Mouse (Mus musculus) layer of hippocampus, adult 18-20 months (tissue): ENCODE results near the gene Zcchc7. TPM values are rescaled to one million over a fixed set of nuclear protein-coding genes. Genes with fewer than 3 reads are reported as not detected.

Experiments
- DNase-seq, 2 experiments: peaks; one replicate each; pipeline ENCODE4 v3.0.0; 2022; ENCODE audit warnings: low spot score in 2 of 2
- long read RNA-seq: library from polyadenylated mRNA; stranded (forward); transcript quantifications from one replicate; pipeline ENCODE4 v2.0.0, GENCODE M21; 2021
- total RNA-seq, 2 experiments: library from RNA; stranded (reverse); gene quantifications; 2 replicates each; pipeline ENCODE4 v1.2.3; 2021

The Zcchc7 gene
- 10 to 100 TPM; 52.2 to 64.9 TPM for total RNA-seq
- long read RNA-seq, full-length matches to known transcripts = 5 of 10 reads
- long read RNA-seq, partial matches to known transcripts = 1 of 10 reads
- long read RNA-seq, other reads (novel, unspliced or antisense) = 4 of 10 reads

DNA sequence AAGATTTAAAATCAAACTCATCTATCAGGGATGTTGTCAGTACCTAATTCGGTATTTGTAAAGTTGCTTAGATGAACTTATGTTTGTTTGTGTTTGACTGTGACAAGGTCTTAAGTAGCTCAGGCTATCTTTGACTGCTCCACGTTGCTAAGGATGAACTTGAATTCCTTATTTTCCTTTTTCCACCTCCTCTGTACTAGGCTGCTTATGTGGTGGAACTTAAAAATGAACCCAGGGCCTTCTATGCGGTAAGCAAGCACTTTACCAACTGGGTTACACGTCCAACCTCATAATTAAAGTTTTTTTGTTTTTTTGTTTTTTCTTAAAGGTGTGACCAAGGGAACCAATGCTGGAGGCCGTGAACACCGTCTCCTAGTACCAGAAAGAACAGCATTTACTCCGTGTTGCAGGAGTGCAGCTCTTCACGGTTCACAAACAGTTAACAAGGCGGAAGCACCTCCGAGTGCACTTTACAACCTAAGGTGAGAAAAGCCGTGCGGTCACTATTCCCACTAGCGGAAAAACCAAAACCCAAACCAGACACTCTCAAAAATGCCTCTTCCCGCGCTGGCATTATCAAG is at the start of gene Zcchc7:
Gene Zcchc7, plus strand, starts transcription at position 325 of the 581 bp plus-strand sequence.
- no peak for DNase-seq

DNA sequence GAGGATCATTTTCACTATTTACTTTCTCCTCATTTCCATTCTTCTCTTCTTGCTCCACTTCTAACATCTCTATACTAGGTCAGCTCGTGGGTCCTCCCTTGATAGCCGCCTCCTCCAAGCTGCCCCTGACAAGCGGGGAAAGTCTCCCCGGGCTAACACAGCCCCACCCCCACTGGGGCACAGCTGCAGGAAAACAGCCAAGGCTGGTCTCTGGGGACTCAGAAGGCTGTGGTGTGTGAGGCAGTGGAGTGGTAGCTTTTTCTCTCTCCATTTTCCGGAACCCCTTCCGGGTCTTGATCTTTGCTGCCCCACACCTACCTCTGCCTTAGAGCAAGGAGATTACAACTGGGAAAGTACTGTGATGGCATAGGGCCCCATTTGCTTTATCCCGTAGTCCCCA is 49.7 kb upstream of the Zcchc7 start:
- DNase-seq = no peak

DNA sequence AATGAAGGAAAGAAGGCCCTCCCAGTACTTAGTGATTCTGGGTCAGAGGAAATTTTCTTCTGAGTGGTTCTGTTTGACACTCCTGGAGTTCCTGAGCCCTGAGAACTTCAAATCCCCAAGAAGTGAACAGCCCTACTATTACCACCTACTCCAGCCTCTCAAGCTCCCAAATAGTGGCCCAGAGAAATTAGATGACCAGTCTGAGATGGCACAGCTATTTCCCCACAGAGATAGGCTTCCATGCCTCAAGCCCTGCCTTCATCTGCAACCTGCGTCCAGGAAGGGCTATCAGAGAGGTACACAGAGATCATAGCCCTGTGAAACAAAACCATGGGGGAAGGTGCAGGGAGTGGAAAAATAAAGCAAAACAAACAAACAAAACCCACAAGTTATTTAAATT is 48.8 kb upstream of the Zcchc7 start:
- no peak for DNase-seq

DNA sequence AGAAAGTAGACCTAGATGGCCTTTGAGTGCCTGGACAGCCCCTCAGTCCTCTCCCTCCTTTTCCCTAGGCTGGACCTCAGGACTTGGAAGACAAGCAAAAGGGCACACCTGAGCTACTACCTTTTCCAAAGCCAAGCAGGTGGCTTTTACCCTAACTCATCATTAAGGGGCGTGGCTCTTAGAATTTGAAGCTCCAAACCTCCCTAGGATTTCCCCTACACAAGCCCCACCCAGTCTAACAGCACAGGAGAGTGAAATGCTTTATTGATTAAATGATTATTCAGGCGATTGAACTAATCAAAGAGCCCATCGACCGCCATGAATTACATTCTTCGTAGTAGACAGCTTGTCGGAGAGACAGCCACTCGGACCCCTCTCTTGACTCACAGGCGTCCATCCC is 47.4 kb upstream of the Zcchc7 start:
- DNase-seq = no peak

DNA sequence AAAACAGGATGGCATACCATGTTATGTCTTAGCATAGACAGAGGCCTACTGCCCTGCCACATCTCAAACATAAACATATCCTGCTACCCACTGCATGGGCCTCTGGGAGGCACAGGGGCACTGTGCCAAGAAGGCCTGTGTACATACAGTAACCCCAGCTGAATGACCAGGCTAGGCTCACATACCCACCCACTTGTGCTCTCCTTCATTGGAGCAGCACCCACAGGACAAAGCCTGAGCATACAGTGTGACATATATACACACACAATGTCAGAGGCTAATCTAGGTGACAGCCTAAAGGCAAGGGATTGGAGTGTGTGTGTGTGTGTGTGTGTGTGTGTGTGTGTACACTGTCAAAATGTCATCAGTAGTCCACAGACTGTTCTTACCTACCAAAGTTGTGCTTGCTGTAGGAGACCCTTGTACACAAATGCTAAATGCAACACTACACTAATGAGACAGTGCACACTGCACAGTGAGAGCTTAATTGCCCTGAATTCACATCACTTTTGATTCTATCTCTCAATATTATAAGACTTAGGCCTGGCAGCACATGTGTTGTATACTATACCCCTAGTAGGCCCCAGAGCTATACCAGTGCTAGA is 46.5 kb upstream of the Zcchc7 start:
- no peak for DNase-seq

DNA sequence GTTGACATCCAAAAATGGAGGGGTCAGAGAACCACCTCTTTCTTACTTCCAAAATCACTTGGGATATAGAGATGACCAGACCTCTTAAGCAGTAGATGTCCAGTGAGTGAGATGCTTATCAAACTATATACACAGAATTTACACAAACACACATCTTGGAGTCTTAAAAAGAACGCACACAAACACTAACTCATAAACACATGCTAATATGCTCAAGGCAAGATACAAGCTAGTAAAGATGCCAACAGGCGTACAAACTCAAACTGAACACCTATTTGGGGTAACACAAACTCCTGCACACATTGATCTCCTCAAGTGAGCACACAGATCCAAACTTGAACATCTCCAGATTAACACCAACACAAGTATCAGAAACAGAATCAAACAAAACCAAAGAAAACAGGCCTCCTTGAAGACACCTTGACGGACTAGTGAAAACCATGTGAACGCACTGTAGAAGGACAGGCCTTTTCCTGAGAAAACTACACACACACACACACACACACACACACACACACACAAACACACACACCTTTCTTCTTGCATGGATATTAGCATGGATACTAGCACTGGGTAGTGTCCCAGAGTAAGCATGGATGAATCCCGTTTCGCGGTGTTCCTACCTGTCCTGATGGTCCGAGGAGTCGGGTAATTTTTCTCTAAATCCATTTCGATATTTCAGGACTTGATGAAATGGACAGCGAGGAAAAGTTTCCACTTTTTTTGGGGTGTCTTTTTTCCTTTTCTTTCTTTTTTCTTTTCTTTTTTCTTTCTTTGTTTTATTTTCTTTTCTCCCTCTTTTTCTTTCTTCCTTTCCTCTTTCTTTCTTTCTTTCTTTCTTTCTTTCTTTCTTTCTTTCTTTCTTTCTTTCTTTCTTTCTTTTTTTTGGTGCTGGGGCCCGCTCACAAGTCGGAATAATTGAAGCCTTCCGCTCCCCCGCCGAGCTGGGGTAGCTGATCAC is 45.7 kb upstream of the Zcchc7 start, which contains the start of gene Pax5:
Gene Pax5, minus strand, starts transcription at position 748 of the 961 bp plus-strand sequence.
- no peak for DNase-seq

DNA sequence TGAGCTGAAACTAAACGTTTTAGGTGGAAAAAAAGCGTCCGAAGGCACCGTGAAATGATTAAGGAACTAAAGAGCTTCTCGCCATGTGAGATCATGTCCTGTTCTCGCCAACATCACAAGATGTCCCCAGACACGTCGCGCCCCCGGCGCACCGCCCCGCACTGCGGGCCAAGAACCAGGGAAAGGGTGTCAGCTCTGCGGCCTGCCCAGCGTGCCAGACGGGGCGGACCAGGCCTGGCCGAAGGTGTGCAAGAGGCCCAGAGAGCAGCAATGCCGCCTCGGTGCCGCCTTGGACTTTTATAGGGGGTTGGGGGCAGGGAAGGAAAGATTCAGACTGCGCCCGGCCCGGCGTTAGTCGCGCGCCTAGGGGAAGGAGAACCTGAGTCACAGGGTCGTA is 45.0 kb upstream of the Zcchc7 start:
- DNase-seq = no peak

DNA sequence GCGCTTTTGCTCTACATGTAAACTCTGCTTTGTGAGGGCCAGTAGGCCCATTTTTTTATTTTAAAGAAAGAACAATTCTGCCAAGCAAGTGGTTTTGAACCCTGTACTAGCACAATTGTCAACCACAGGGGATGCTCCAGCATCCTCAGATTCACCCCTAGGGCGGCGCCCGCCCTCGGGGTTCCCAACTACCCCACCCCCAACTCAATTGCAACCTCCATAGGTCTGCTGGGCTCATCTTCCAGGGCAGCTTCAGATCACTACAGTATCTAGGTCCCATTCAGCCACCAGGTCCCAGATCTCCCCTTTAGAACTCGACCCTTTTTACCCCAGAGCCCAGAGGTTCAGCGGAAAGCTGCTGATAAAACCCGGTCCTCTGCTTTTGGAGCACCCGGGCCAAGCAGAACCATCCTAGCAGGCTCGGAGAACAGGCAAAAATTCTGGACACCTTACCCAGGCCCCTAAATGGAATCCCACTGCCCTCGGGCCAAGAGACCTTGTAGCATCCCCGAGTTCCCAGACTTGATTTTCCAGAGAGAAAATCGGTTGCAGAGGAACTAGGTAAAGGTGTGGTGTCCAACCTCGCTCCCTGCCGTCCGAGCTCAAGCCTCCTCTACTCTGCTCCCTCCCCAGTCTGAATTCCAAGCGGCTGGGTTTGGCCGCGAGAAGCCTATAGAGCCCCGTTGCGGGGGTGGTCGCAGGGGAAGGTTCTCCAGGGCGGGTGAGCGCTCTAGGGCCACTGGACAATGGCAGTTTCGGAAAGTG is 44.4 kb upstream of the Zcchc7 start:
- DNase-seq = no peak

DNA sequence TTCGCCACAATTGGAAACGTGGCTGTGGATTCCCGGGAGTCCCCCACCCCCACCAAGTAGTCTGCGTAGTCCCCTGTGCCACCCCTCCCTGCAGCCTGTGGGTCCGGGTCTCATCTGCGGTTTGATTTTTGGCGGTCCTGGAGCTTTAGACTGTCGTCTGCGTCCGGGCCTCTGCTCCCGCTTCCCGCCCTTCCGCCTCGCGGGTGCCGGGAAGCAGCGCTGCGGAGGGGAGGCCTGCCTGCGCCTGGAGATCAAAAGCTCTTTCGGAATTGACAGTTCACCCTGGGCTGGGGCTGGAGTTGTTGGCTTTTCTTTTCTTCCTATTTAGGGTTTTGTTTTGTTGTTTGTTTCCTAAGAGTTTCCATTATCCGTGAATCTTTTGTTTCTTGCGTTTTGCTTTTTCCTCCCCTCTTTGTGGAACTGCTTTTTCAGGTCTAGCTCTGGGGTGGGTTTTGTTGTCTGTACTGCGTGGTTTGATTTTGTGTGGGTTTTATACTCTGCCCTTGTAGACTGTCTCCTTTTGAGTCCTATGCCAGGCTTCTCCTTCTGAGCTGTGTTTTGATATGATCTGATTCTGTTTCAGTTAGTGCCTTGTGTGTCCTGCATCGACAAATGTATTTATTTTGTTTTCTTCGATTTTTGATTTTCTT is 43.5 kb upstream of the Zcchc7 start:
- DNase-seq = no peak

DNA sequence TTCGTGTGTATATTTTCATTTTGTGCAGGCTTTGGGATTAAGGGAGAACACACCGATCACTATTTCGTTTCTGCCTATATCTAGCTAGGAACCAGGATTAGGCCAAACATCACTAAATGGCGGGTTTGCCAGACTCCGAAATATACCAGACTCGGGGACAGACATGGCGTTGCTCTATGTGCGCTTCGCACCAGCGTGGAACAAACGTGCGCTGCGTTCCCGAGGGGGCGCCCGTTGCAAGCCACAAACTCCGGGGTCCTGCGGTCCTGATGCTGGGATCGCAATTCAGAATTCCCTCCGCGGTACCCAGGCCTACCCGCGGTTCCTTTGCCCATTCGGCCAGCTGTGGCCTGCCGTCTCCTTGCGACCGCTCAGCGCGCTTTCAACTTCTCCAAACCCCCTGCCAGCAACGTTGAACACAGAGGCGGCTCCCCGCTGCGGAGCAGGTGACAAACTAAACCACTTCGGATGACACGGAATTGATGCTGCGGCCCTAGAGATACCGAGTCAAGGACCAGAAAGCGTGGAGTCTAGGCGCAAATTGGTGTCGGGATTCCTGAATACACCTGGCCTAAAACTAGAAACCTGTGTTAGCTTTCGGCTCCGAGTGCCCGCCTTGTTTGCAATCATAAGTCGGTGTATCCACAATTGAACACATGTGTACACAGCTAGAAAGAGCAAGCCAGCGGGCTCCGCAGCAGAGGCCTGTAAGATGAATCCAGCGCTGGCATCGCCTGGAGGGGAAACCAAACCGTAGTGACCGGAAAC is 42.7 kb upstream of the Zcchc7 start:
- DNase-seq = no peak

DNA sequence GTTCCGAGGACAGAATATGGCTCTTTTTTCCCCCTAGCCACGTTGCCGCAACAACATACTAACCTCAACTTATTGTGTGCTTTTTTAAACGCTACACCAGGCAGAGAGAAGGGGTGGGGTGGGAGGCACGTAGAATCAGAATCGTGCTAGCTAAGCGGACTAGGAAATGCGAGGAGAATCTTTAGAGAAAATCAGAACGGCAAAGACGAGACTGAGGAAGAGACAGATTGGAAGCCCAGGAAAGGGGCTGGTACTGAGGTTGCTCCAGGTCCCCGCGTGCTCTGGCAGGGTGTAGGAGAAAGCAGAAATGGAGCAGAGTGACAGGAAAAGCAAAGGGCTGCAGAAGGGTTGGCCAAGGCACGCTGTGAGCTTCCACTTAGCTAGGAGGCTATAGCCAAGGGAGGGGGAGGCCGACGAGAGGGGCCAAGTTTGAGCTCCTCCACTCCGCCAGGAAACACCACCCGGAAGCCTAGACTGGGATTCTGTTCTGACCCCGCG is 42.1 kb upstream of the Zcchc7 start:
- DNase-seq = no peak

DNA sequence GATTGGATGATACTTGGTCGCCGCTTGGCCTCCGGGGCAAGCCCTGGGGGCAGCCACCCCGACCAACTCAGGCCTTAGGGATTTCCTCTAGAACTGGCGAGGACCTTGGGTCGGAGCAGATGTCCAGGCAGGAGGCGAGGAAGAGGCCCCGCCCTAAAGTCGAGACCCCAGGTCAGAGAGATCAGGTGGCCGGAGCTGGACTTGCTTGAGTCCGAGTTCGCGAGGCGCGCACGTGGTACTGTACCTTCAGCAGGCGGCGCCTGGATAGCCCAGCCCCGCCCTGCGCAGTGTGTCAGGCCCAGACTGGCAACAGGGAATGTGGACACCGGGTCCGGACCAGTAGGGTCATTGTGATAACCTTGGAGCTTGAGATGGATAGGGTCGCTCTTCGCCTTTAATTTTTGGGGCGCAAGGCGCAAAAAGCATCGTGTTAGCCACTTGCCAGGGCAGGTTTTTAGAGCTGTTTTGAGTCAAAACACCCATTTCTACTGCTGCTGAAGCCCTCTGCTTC is 41.5 kb upstream of the Zcchc7 start:
- DNase-seq = no peak

DNA sequence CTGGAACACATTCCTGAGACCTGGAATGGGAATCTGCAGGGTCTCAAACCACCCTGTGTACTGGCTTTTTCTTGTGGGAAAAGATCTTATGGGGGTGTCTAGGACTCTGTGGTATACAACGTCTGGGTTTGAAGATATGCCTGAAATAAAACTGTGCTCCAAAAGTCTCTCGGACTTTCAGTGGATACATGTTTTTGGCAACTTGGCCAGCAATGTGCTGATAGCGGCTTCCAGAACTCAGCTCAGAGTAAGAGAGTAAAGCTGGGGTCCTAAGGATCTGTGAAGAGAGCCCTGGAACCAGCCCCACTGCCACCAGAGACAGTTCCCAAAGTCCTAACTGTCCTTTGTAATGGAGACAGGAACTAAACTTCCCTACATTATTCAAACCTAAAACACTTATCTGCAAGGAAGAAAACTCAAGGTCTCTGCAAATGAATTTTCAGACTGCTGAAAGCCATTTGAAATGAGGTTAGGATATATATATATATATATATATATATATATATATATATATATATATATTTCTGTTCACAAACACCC is 40.0 kb upstream of the Zcchc7 start:
- DNase-seq = no peak

DNA sequence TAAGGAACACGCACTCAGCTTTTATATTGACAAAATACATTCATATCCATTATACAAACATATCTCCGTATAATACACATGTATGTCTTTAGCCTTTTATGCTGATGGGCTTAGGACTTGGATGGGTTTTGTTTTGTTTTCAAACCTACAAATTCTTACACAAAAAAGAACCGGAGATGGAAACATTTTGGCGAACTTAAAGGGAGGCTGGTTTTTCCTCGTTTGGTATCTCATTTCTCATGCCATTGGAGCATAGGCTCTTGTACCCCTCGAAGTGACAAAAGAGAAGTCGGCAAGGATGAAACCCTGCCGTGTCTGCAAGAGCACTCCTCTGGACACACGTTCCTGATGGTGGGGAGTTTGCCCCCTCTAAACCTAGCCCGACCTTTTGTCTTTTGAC is 39.3 kb upstream of the Zcchc7 start:
- no peak for DNase-seq

DNA sequence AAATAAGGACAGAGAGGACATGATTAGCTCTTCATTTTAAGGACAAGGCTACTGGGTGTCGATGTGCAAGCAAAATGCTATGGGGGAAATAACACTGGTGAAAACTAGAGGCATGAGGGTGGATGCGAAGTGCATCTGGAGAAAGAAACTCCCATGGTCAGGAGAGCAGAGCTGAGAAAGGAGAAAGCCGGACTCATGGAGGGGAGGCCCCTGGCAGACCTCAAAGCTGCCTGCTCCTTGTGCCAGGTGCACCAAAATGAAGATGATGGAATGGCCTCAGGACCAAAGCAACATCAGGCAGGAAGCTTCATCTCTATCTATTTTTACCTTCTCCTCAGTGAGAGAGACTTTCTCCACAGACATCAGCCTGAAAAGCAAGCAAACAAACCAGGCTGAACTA is 38.0 kb upstream of the Zcchc7 start:
- DNase-seq = no peak

DNA sequence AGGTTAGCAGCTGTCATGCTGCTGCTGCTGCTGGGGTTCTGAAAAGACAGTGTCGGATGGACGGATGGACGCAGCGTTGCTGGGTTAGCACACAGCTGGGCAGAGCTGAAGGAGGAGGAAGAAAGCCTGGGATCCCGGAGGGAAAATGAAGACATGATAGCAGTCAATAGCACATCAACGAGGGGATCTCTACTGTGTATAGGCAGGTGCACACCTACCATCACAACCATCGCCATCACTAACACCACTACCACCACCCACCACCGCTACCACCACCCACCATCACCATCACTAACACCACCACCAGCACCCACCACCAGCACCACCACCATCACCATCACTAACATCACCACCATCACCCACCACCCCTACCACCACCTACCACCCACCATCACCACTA is 35.6 kb upstream of the Zcchc7 start:
- DNase-seq = no peak

DNA sequence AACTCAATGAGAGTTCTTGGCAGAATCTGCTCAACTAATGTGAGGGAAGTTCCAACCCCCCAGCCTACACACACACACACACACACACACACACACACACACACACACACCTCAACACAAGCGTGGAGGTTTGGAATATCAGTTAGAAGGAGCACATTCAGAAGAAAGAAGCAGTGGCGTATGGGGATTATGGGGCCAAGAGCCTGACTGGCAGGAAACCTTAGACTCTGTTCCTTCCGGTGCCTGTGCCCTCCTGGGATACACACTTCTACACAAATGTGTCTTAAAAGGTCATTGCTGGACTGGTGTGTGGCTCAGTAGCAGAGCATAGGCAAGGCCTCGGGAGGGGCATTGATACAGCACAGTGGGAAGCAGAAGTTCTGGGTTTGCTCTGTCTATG is 34.4 kb upstream of the Zcchc7 start:
- no peak for DNase-seq

DNA sequence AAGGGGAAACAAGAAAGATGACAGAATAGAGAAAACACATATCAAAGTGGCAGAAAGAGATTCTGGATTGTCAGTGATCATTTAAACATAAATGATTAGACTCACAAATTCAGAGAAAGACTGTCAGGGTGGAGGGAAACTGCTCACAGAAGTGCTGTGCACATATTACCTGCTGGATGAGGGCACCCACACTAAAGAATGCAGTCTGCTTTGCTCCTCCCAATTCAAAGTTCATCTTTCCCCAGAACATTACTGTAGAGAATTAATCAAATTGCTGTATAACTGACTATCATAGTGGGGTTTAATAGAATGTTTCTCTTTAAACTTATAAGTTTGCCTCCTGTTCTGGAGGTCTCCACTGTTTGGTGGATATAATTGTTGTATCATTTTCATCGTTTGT is 15.2 kb upstream of the Zcchc7 start:
- no peak for DNase-seq
